Mouse (Mus musculus): ENCODE results near the gene Vamp2. TPM values are rescaled to one million over a fixed set of nuclear protein-coding genes. Genes with fewer than 3 reads are reported as not detected.

Vamp2 gene
- total RNA-seq, 1 experiment from 2014 or later: 10.0 TPM

GRCm38 (mm10) chr11:69125041-69125851, 37.0 kb downstream of the Vamp2 start:
- peak; percentile 39 for ATAC-seq (replicated peaks; ENCODE audit: low read depth, poor library complexity, severe bottlenecking)

DNA sequence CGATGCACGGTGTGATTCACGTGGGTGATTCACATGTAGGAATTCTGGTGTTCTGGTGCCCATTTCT, 37.4 kb downstream of the Vamp2 start, which contains the start of gene Aloxe3:
Gene Aloxe3, plus strand, starts transcription at position 45 of the 67 bp plus-strand sequence.
- no peak for ATAC-seq (replicated peaks; ENCODE audit: low read depth, poor library complexity, severe bottlenecking)

DNA sequence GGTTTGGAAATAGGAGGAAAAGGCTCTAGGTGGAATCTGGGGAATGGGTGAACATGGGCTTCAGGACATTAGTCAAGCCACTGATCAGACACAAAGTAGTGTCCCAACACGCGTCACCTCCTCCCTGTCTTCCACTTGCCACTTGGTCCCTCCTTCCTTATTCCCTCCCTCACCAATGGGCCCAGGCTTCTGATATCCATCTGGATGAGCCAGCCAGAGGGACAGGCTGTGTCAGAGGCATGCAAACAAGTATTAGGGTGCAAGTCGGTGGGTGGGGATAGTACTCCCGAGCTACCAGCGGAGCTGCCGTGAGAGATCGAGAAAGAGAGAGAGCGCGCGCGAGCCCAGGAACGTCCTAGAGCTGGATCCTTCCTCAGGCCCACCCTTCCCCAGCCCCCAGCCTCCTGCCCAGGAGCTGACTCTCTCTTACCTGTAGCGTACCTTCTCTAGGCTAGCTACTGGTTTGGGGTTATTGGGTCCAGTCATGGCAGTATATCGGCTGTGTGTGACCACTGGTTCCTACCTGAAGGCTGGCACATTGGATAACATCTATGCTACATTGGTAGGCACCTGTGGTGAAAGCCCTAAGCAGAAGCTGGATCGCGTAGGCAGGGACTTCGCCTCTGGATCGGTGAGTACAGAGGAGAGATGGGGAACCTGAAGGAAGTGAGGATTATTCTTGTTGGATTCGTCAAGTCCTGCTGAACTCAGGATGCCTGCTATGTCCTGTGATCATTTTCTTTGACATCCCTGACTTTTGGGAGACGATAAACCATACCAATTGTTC, 37.8 kb downstream of the Vamp2 start:
- no peak for ATAC-seq (replicated peaks; ENCODE audit: low read depth, poor library complexity, severe bottlenecking)

- ATAC-seq (replicated peaks; ENCODE audit: low read depth, poor library complexity, severe bottlenecking): no peak
These were observed 38.4 kb downstream of the Vamp2 start for GRCm38 (mm10) chr11:69126706-69127095.

- ATAC-seq (replicated peaks; ENCODE audit: low read depth, poor library complexity, severe bottlenecking): no peak
These were observed 40.3 kb downstream of the Vamp2 start for GRCm38 (mm10) chr11:69128426-69129122.

GRCm38 (mm10) chr11:69133566-69133922, 45.3 kb downstream of the Vamp2 start:
- ATAC-seq (replicated peaks; ENCODE audit: low read depth, poor library complexity, severe bottlenecking): no peak

GRCm38 (mm10) chr11:69133923-69134621, 45.8 kb downstream of the Vamp2 start:
- peak; percentile 77 for ATAC-seq (replicated peaks; ENCODE audit: low read depth, poor library complexity, severe bottlenecking)

GRCm38 (mm10) chr11:69134622-69134968, 46.3 kb downstream of the Vamp2 start:
- no peak for ATAC-seq (replicated peaks; ENCODE audit: low read depth, poor library complexity, severe bottlenecking)

DNA sequence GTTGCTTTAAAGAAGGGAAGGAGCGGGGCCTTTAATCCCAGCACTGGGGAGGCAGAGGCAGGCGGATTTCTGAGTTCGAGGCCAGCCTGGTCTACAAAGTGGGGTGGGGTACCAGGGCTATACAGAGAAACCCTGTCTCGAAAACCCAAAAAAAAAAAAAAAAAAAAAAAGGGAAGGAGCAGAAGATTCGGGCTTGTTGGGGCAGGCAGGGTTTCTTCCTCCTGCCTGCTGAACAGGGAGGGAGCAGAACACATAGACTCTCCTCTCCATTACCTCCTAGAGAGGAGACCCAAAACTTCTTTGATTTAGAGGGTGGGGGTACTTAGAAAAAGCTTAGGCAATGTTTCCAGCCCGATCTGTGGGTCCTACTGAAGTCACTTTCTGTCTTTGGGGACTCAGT, 47.1 kb downstream of the Vamp2 start:
- no peak for ATAC-seq (replicated peaks; ENCODE audit: low read depth, poor library complexity, severe bottlenecking)

Other genes starting within 250 kb of the Vamp2 start
- 36.8 and 38.4 TPM in 2 replicates for gene Ndel1, start 216.6 kb upstream of the Vamp2 start, total RNA-seq (2017)
- 0.23 TPM in 1 of 2 replicates, not detected in the other for gene Rnf222, start 199.9 kb upstream of the Vamp2 start, total RNA-seq (2017)
- 5,501 and 6,055 TPM in 2 replicates for gene Rpl26, start 186.9 kb upstream of the Vamp2 start, total RNA-seq (2017)
- gene Odf4, start 161.4 kb upstream of the Vamp2 start, total RNA-seq (2017): not detected in 2 replicates
- 0.14 and 1.1 TPM in 2 replicates for gene Arhgef15, start 131.0 kb upstream of the Vamp2 start, total RNA-seq (2017)
- 1.4 and 2.1 TPM in 2 replicates for gene Slc25a35, start 120.4 kb upstream of the Vamp2 start, total RNA-seq (2017)
- gene Rangrf, start 113.3 kb upstream of the Vamp2 start, total RNA-seq (2017): 36.7 and 39.4 TPM in 2 replicates
- 50.5 and 57.2 TPM in 2 replicates for gene Pfas, start 80.0 kb upstream of the Vamp2 start, total RNA-seq (2017)
- 18.0 and 30.8 TPM in 2 replicates for gene Ctc1, start 72.6 kb upstream of the Vamp2 start, total RNA-seq (2017)
- 89.5 and 121 TPM in 2 replicates for gene Aurkb, start 42.8 kb upstream of the Vamp2 start, total RNA-seq (2017)
- gene Borcs6, start 28.8 kb upstream of the Vamp2 start, total RNA-seq (2017): 4.5 and 5.4 TPM in 2 replicates
- 23.2 and 26.3 TPM in 2 replicates for gene Tmem107, start 17.7 kb upstream of the Vamp2 start, total RNA-seq (2017)
- 9.3 and 16.9 TPM in 2 replicates for gene Per1, start 6.7 kb downstream of the Vamp2 start, total RNA-seq (2017)
- not detected in 2 replicates for gene Hes7, start 31.9 kb downstream of the Vamp2 start, total RNA-seq (2017)
- gene 9130213A22Rik, start 34.1 kb downstream of the Vamp2 start, total RNA-seq (2017): not detected in 2 replicates
- 6.9 TPM in 1 of 2 replicates, not detected in the other for gene Aloxe3, start 37.4 kb downstream of the Vamp2 start, total RNA-seq (2017)
- not detected in 2 replicates for gene Alox12b, start 68.5 kb downstream of the Vamp2 start, total RNA-seq (2017)
- not detected in 2 replicates for gene Alox8, start 109.4 kb downstream of the Vamp2 start, total RNA-seq (2017)
- gene Gucy2e, start 148.5 kb downstream of the Vamp2 start, total RNA-seq (2017): 0.14 TPM in 1 of 2 replicates, not detected in the other
- gene Cntrob, start 235.3 kb downstream of the Vamp2 start, total RNA-seq (2017): 20.3 and 26.5 TPM in 2 replicates
- 75.4 and 87.8 TPM in 2 replicates for gene Trappc1, start 235.5 kb downstream of the Vamp2 start, total RNA-seq (2017)
- 0.05 TPM in 1 of 2 replicates, not detected in the other for gene Kcnab3, start 237.8 kb downstream of the Vamp2 start, total RNA-seq (2017)

Data from common myeloid progenitor, adult 5-6 weeks (primary cell).